Mouse (Mus musculus): Measurements from ENCODE around the gene Cers3.

DNA sequence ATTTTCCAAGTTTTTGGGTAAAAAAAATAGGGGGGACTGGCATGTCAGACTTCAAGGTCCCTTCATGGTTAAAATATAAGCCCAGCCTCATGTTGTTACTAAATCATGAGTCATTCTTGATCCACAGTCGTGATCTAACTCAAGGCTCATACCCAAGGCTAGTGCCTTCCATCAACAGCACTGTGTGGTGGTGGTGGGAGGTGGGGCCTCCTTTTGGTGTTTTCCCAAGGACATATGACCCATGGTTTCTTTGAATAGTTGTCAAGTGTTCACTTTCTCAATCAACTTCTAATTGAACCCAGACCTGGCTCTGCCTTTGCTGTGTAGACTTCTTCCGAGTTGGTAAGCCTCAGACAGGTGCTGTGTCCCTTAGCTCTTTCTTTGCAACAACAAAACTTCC is 44.5 kb downstream of the Cers3 start:
- TF ChIP-seq CTCF (IDR thresholded peaks at IDR 0.05; ENCODE audit: borderline replicate concordance, insufficient read depth, low read length) (no peak), POLR2A (IDR thresholded peaks at IDR 0.05; ENCODE audit: low read depth, low read length) (no peak)
